Mouse (Mus musculus) heart, postnatal 4 days (tissue): Measurements from ENCODE around the gene Car5a. TPM values are rescaled to one million over a fixed set of nuclear protein-coding genes. Genes with fewer than 3 reads are reported as not detected.
A peak's percentile ranks its signal among the peaks of the same experiment; 100 is the strongest.

ENCODE experiments used
- DNase-seq: peaks from one replicate; pipeline ENCODE4 v3.0.0; 2021
- total RNA-seq, 2 experiments: library from RNA; stranded (reverse); gene quantifications; 2 replicates each; pipeline ENCODE4 v1.2.3; 2021

The Car5a gene
- total RNA-seq, 2 experiments from 2014 or later, result not detected

DNA sequence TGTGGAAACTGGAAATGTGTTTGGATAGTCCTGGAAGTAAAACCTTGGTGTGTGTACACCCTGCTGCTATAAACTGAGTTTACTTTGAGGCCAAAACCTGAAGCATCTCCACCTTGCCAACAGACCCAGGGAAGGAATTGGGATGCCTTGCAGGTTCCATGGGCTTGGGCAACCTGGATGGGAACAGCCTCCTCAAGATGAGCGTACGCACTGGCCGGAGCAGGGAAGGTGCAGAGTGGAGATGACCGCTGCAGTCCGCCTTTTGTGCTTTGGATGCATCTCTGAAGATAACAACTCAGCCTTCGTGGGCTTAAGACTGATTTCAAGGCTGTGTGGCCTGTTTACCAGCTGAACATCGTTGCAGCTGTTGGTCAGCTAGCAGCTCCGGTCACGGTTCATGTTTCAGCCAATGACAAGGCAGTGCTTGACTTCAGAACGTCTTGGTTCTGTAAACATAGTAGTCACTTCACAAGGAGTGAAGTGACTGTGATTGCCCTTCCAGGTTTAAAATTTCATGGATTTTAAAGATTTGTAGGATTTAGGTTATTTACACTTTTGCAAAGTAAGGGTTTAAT, 10.4 kb upstream of the Car5a start:
- no peak for DNase-seq

DNA sequence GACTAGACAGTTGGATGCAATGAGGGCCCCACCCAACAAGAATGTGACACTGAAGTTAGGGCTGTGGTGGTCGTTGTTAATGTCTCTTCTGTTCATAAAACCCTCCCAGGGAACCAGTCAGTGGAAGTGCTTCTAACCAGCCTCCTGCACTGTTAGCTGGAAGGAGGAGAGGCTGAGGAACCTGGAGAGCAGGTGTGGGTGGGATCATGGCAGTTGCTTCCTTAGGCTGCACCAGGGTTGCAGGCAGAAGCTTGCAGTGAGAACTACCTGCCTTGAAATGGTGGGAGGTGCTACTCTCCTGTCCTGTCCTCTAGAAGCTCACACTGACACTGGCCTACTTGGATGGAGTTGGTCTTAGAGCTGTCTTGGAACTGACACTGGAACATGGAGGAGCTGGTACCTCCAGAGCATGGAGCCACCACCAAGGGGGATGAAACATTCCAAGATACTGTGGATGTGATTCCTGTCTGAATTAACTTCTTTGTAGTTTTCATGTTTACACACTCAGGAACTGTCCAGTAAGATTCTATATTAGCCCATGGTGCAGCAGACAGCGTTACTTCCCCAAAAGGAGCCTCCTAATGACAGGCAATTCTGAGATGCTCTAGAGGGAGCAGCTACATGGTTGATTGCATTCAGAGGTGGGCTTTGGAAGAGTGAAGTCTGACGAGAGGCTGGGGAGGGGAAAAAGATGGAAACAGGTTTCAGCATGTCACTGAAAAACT, 9.3 kb upstream of the Car5a start:
- DNase-seq, result no peak

DNA sequence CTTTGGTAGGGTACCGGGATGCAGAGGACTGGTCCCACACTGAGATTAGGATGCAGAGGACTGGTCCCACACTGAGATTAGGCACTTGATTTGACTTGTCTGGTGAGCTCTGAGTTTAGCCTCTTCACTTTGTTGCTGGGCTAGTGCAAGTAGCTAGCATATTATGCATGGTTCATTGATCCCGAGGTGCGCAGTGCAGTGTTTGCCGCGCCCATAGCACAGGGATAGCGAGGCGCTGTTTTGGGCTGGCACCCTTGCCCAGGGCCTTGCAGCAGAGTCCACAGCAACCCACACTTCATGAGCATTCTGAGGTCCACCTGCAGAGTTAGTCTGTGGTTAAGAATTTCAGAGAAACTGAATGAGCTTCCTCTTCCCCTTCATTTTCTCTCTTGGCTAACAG, 8.1 kb upstream of the Car5a start:
- no peak for DNase-seq

DNA sequence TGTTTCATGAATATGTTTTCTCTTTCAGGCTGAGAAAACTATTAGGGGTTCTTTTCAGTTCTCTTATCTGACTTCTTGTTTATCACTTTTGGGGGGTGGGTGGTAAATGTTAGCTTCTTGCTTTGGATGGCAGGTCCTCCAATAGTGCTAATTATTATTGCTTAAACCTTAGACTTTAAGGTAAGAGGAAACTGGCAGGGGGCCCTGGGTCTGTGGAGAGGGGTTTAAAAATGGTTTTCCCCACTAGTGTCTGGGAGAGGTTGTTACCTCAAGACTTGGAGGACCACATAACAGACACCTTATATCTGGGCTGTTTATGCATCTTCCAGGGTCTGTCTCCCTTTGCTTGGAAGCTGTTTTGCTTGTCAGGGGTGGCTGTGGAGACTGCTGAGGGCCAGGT, 7.4 kb upstream of the Car5a start:
- no peak for DNase-seq

DNA sequence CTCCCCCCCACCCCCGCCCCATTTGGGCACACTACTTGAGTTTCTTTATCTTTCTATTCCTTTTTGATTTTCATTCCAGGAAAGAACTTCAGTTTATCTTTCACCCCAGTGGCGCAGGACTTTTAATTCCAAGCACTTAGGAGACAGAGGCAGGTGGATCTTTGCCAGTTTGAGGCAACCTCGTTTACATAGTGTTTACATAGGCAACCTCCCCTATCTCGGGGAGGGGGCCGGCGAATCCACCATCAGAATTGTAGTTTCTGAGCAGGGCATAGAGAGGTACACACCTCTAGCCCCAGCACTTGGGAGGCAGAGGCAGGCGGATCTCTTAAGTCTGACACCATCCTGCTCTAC, 6.9 kb upstream of the Car5a start:
- DNase-seq, result peak; percentile 29

GRCm38 (mm10) chr8:121950749-121951655, 6.3 kb upstream of the Car5a start:
- DNase-seq, result peak; percentile 81

DNA sequence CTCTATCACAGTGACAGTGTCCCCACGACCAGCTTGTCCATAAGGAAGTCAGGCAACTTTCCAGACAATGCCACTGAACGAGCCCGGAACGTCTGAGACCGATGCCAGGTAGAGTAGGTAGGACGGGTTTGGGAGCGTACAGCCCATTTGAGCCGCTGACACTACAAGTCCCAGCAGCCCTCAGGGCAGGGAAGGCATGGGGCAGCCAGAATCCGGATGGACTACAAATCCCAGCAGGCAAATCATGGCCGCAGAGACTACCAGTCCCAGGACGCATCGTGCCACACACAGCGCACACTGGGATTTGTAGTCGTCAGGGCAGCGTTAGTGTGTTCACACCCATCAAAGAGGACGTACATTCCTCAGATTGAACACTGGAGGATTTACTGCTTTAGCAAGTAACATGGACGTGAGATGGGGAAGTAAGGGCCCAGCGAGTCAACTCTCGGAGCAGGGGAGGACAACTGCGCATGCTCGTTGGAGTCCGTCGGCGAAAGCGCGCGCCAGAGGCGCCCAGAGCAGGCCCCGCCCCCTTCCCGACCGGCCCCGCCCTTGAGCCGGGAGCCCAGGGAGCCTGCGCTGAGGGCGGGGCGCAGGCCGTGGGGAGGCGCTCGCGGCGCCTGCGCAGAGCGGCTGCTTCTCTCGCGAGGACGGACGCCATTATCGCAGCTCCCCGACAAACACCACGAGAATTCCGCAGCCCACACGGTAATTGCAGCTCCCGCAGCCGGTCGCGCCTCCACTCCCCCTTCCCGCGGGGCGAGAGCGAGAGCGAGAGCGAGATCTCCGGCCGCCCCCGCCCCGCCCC, 5.4 kb upstream of the Car5a start:
- peak; percentile 99 for DNase-seq

DNA sequence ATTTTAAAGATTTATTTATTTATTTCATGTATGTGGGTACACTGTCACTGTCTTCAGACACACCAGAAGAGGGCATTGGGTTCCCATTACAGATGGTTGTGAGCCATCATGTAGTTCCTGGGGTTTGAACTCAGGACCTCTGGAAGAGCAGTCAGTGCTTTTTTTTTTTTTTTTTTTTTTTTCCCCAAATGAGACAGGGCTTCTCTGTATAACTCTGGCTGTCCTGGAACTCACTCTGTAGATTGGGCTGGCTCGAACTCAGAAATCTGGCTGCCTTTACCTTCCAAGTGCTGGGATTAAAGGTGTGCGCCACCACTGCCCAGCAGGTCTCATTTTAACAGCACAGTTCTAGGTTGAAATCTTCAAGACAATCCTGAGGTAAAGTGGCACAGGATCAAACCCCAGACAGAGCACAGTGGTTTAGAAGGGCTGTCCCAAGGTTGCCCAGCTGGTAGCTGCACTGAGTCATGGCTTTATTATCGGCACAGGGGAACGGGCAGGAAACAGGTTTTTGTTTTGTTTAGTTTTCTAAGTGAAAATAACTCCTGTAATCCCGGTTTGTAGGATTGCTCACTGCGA, 4.6 kb upstream of the Car5a start, which contains the start of gene Banp:
Gene Banp (plus strand): TSS at position 529 of the 579 bp plus-strand sequence.
- DNase-seq, result no peak

DNA sequence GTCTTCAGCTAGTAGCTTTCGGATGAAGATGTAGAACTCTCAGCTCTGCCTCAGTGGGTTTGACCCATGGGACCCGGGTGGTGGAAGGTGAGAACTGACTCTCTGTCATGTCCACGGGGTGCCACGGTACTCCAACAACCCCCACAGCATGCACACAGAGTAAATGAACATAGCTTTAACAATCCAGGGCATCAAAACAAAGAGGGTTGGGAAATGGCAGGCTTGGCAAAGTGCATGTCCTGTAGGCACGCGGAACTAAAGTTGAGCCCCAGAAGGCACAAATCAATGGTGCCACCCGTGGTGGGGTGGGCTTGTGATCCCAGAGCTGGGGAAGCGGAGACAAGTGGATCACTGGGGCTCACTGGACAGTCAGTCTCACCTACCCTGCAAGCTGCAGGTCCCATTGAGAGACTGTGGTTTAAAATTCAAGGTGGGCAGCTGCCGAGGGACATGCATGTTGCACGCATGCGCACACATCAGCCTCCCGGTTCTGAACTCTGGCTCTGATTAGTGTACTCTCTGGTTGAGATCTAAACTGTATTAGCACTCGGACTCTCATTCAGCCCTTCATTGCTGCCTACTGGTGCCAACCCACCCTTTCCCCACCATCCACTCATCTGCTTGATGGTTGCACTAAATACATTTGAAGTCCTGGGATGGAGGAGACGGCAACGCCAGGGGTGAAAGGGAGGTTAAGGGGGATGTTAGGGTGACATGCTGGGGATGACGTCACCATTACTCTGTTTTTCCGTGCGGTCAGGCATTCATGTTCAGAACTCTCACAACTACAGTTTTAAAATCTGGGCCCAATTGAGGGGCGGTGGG, 3.8 kb upstream of the Car5a start:
- DNase-seq, result peak; percentile 30

GRCm38 (mm10) chr8:121947753-121948141, 3.0 kb upstream of the Car5a start:
- peak; percentile 96 for DNase-seq

DNA sequence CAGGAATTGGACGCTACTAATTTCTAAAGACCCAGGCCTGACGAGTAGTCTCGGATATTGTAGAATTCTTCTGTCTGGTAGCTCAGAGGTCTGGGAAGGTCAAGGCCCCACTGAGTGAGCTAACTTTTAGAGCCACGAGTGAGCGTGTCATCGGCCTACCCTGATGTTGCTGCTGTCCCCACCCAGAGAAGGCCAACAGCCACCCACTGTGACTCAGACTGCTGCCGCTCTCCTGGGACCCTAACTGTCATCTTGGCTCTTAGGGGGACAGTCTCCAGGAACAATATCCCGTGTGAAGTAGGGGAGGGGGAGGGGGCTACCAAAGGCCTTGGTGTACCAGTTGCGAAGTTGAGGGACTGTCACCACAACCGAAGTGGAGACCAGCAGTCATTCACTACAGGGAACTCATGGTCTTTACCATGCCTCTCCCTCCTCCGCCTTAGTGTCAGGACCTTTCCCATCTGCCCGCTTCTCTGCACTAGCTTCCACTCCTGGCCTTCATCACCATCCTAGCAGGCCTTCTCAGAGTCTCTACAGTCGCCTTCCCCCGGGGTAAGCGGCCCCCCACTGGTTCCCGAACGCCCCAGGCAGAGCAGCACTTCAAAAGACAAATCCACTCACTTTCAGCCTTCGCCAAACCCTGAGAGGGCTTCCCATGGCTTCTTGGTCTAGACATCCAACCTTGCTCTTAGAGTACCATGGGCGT, 2.5 kb upstream of the Car5a start:
- DNase-seq, result no peak

DNA sequence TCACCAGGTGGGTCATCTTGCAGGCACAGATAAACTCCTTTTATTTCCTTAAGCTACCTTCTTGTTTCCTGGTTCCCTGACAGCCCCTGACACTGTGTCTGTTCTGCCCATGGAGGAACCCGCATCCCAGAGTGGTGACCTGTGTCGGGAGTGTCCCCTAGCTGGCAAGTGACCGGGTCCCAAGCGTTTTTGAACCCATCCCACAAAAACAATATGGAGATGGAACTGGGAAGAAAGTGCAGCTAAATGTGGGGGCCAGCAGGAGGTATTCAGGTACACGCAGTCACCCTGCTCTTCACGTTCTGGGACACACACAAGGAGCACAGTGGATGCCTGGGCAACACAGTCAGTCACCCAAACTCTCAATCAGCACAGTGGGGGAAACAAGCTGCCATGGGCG, 1.6 kb upstream of the Car5a start:
- no peak for DNase-seq

- DNase-seq, result no peak
Observed at GRCm38 (mm10) chr8:121943716-121944115, 988 bp downstream of the Car5a start.

DNA sequence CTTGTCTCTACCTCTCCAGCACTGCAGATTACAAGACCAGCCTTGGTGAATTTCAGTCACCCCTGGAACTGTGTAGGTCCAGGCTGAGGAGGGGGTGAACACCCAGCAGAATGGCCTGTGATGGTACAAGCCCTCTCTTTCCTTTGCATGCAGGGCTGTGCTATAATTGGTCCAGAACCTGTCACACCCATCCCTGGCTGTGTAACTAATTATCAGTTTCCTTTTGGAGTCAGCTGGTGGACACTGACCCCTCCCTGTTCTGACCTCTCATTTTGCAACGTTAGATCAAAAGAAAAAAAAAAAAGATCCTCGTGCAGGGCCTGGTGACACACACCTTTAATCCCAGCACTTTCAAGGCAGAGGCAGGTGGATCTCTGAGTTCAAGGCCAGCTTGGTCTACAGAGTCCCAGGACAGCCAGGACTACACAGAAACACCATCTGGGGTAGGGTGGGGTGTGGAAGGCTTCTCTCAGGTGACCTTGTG, 1.6 kb downstream of the Car5a start:
- no peak for DNase-seq

GRCm38 (mm10) chr8:121938732-121939131, 6.0 kb downstream of the Car5a start:
- DNase-seq, result no peak

DNA sequence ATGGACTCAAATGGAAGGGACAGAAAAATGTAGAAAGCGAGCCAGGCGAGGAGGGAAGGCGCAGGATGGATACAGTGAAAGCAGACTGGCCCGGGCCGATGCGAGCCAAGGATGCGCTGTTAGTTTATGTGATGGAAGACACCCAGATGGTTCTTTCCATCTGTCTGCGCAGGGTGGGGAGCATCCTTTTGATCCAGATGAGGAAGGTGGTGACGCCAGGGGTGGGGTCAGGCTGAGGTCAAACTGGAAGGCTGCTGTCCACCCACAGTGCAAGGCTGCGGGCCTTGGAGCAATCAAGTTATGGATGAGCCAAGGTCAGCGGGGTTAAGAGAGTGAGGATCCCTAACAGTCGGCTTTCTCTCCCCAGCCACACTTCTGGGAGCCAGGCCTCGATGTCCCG, 8.3 kb downstream of the Car5a start:
- DNase-seq, result no peak

DNA sequence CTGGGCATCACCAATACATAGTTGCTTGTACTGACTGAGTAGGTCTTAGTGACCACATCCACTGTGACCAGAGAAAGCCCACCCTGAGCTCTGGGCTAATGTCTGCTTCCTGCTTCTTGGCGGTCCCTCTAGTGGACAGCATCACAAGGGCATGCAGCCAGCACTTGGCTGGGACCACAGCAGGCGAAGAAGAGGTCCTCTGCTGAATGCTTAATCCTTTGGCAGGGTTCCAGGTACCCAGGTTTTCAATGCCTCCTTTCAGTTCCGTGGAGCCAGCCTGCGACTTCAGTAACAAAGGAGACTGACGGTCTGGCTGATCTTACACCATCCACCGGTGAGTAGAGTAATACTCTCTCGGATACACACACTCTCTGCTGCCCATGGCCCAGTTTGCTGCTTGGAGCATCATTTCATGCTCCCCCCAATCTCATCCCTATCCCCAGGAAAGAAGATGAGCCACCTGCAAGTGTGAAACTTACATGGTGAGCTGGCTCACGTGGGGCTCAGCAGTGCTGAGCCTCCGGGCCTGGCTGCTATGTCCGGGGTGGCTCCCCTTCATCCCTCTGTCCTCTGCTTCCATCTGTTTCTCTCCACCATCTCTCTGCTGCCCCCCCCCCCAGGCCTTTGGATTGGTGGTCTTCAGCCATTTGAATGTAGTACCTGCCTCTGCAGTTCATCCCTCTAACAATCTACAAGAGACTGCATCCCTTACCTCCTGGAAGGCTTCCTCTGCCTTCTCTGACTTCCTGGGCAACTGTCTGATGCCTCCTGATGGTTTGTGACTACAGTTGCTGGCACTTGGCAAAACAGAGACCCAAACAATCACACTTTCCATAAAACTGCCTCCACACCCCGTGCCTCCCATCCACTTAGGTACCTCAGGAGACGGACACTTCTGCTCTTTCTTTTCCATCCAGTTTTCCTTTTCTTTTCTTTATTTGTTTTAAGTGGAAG, 9.1 kb downstream of the Car5a start:
- peak; percentile 68 for DNase-seq

GRCm38 (mm10) chr8:121934923-121935322, 9.8 kb downstream of the Car5a start:
- DNase-seq, result no peak

DNA sequence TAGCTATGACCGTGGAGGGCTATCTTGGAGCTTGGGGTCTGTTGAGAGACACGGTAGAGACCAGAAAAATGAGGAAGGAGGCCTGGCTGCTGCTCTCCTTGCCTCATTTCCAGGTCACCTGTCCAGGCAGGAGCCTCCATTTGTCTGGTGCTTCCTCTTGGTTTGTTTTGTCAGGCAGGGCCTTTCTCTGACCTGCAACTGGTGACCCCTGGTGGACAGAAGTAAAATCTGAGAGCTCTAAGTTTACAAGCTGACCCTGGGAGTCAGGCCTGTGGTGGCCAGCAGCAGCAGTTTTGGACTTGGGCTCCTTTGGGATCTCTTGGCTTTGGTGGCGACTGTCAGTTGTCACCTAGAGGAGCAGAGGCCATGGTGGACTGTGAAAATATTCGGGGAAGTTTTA, 10.2 kb downstream of the Car5a start:
- peak; percentile 60 for DNase-seq
